Mouse (Mus musculus): ENCODE data around the gene Acer3. TPM values are rescaled to one million over a fixed set of nuclear protein-coding genes. Genes with fewer than 3 reads are reported as not detected.

Acer3 gene
- polyA plus RNA-seq, 1 experiment from 2014 or later = 16.2 TPM

- Histone ChIP-seq H3K27me3 (0 out of 2 replicates have a peak, but pooled peaks cover 2% of the 10 kb centered on the region), H3K4me1 (replicated peaks) (no peaks in the 10 kb centered on the region), H3K27ac (no peak overlapping the region), H3K9ac (no peak overlapping the region), H3K4me2 (no peak overlapping the region), H3K9me3 (replicated peaks) (no peaks in the 10 kb centered on the region), H3K36me3 (no peaks in the 10 kb centered on the region), H3K4me3 (no peak overlapping the region)
- 79% methylated on average over 2 of the region's 2 CpGs for WGBS
- no peak for ATAC-seq (replicated peaks; ENCODE audit: insufficient number of reproducible peaks, insufficient read depth, low FRiP score, low read depth)
These were observed 5.9 kb downstream of the Acer3 start for GRCm38 (mm10) chr7:98315087-98315486.

- no peak for ATAC-seq (replicated peaks; ENCODE audit: insufficient number of reproducible peaks, insufficient read depth, low FRiP score, low read depth)
- no peak overlapping the region for H3K4me3 ChIP-seq
- no peak overlapping the region for H3K27ac ChIP-seq
These were observed 8.7 kb downstream of the Acer3 start for GRCm38 (mm10) chr7:98312185-98312920.

GRCm38 (mm10) chr7:98310266-98310665 lies 10.7 kb downstream of the Acer3 start:
- 61% methylated on average over 6 of the region's 6 CpGs for WGBS
- Histone ChIP-seq H3K4me2 (0 out of 2 replicates have a peak overlapping the region, but pooled peaks have one; percentile 89), H3K27ac (no peak overlapping the region), H3K27me3 (0 out of 2 replicates have a peak, but pooled peaks cover 2% of the 10 kb centered on the region), H3K36me3 (no peaks in the 10 kb centered on the region), H3K9ac (no peak overlapping the region), H3K9me3 (replicated peaks) (no peaks in the 10 kb centered on the region), H3K4me3 (no peak overlapping the region), H3K4me1 (replicated peaks) (peaks cover 11% of the 10 kb centered on the region)
- no peak for ATAC-seq (replicated peaks; ENCODE audit: insufficient number of reproducible peaks, insufficient read depth, low FRiP score, low read depth)

More at GRCm38 (mm10) chr7:98312185-98312920, 8.7 kb downstream of the Acer3 start:
- Histone ChIP-seq H3K36me3 (no peaks in the 10 kb centered on the region), H3K4me2 (no peak overlapping the region), H3K9me3 (replicated peaks) (no peaks in the 10 kb centered on the region), H3K27me3 (0 out of 2 replicates have a peak, but pooled peaks cover 2% of the 10 kb centered on the region), H3K9ac (no peak overlapping the region), H3K4me1 (replicated peaks) (peaks cover 11% of the 10 kb centered on the region)
- 55% methylated on average over 4 of the region's 4 CpGs for WGBS

- Histone ChIP-seq H3K27me3 (0 out of 2 replicates have a peak, but pooled peaks cover 2% of the 10 kb centered on the region), H3K4me1 (replicated peaks) (peaks cover 11% of the 10 kb centered on the region), H3K4me3 (peak overlapping the region; percentile 86), H3K9ac (peak overlapping the region; percentile 86), H3K4me2 (peak overlapping the region; percentile 89), H3K27ac (peak overlapping the region; percentile 80), H3K9me3 (replicated peaks) (no peaks in the 10 kb centered on the region), H3K36me3 (no peaks in the 10 kb centered on the region)
- ATAC-seq (replicated peaks; ENCODE audit: insufficient number of reproducible peaks, insufficient read depth, low FRiP score, low read depth) = peak; percentile 100
- WGBS = under 1% methylated on average over 53 of the region's 53 CpGs
These were observed 11.6 kb downstream of the Acer3 start for GRCm38 (mm10) chr7:98309219-98310030.

GRCm38 (mm10) chr7:98308607-98309218 lies 12.3 kb downstream of the Acer3 start:
- peak overlapping the region; percentile 80 for H3K27ac ChIP-seq
- peak overlapping the region; percentile 89 for H3K4me2 ChIP-seq
- H3K36me3 ChIP-seq = no peaks in the 10 kb centered on the region
- peak overlapping the region; percentile 86 for H3K9ac ChIP-seq
- WGBS = 0% methylated on average over 33 of the region's 33 CpGs
- peaks cover 11% of the 10 kb centered on the region for H3K4me1 ChIP-seq (replicated peaks)
- H3K4me3 ChIP-seq = peak overlapping the region; percentile 86
- no peaks in the 10 kb centered on the region for H3K9me3 ChIP-seq (replicated peaks)
- ATAC-seq (replicated peaks; ENCODE audit: insufficient number of reproducible peaks, insufficient read depth, low FRiP score, low read depth) = peak; percentile 53
- 0 out of 2 replicates have a peak, but pooled peaks cover 2% of the 10 kb centered on the region for H3K27me3 ChIP-seq

GRCm38 (mm10) chr7:98307921-98308606 lies 12.9 kb downstream of the Acer3 start:
- peaks cover 11% of the 10 kb centered on the region for H3K4me1 ChIP-seq (replicated peaks)
- no peak for ATAC-seq (replicated peaks; ENCODE audit: insufficient number of reproducible peaks, insufficient read depth, low FRiP score, low read depth)
- H3K36me3 ChIP-seq = no peaks in the 10 kb centered on the region
- no peak overlapping the region for H3K27ac ChIP-seq
- WGBS = 50% methylated on average over 9 of the region's 9 CpGs
- H3K27me3 ChIP-seq = 0 out of 2 replicates have a peak, but pooled peaks cover 2% of the 10 kb centered on the region
- H3K9me3 ChIP-seq (replicated peaks) = no peaks in the 10 kb centered on the region
- H3K4me3 ChIP-seq = peak overlapping the region; percentile 86
- peak overlapping the region; percentile 89 for H3K4me2 ChIP-seq
- H3K9ac ChIP-seq = peak overlapping the region; percentile 86

GRCm38 (mm10) chr7:98307411-98307810 lies 13.6 kb downstream of the Acer3 start:
- no peak for ATAC-seq (replicated peaks; ENCODE audit: insufficient number of reproducible peaks, insufficient read depth, low FRiP score, low read depth)
- Histone ChIP-seq H3K27ac (no peak overlapping the region), H3K9me3 (replicated peaks) (no peaks in the 10 kb centered on the region), H3K4me2 (peak overlapping the region; percentile 89), H3K36me3 (no peaks in the 10 kb centered on the region), H3K9ac (no peak overlapping the region), H3K4me1 (replicated peaks) (peaks cover 11% of the 10 kb centered on the region), H3K27me3 (0 out of 2 replicates have a peak, but pooled peaks cover 2% of the 10 kb centered on the region), H3K4me3 (no peak overlapping the region)
- WGBS = 91% methylated on average over 2 of the region's 2 CpGs

- no peaks in the 10 kb centered on the region for H3K4me1 ChIP-seq (replicated peaks)
- ATAC-seq (replicated peaks; ENCODE audit: insufficient number of reproducible peaks, insufficient read depth, low FRiP score, low read depth) = no peak
- WGBS = 65% methylated on average over 1 of the region's 1 CpGs
- H3K9ac ChIP-seq = no peak overlapping the region
- no peak overlapping the region for H3K27ac ChIP-seq
- no peak overlapping the region for H3K4me3 ChIP-seq
- H3K4me2 ChIP-seq = no peak overlapping the region
- no peaks in the 10 kb centered on the region for H3K9me3 ChIP-seq (replicated peaks)
- no peaks in the 10 kb centered on the region for H3K27me3 ChIP-seq
- H3K36me3 ChIP-seq = no peaks in the 10 kb centered on the region
These were observed 28.1 kb downstream of the Acer3 start for GRCm38 (mm10) chr7:98292901-98293300.

- ATAC-seq (replicated peaks; ENCODE audit: insufficient number of reproducible peaks, insufficient read depth, low FRiP score, low read depth) = no peak
- no peaks in the 10 kb centered on the region for H3K4me1 ChIP-seq (replicated peaks)
These were observed 31.4 kb downstream of the Acer3 start for GRCm38 (mm10) chr7:98289585-98289984.

GRCm38 (mm10) chr7:98276263-98276662 lies 44.7 kb downstream of the Acer3 start:
- Histone ChIP-seq H3K4me1 (replicated peaks) (no peaks in the 10 kb centered on the region), H3K36me3 (no peaks in the 10 kb centered on the region), H3K27ac (no peak overlapping the region), H3K4me3 (no peak overlapping the region), H3K27me3 (no peaks in the 10 kb centered on the region), H3K4me2 (no peak overlapping the region), H3K9me3 (replicated peaks) (no peaks in the 10 kb centered on the region), H3K9ac (no peak overlapping the region)
- no peak for ATAC-seq (replicated peaks; ENCODE audit: insufficient number of reproducible peaks, insufficient read depth, low FRiP score, low read depth)

More at GRCm38 (mm10) chr7:98289585-98289984, 31.4 kb downstream of the Acer3 start:
- Histone ChIP-seq H3K36me3 (no peaks in the 10 kb centered on the region), H3K9ac (no peak overlapping the region), H3K4me3 (no peak overlapping the region), H3K27me3 (no peaks in the 10 kb centered on the region), H3K9me3 (replicated peaks) (no peaks in the 10 kb centered on the region), H3K4me2 (no peak overlapping the region), H3K27ac (no peak overlapping the region)
- 44% methylated on average over 3 of the region's 3 CpGs for WGBS

Measured in heart, embryonic 15.5 days (tissue).